Mouse (Mus musculus) ES-E14 (cell line): ENCODE results near the gene Smyd3.

Source experiments
- CHD2 ChIP-seq: IDR thresholded peaks from 2 replicates; pipeline ENCODE4 v1.6.1; 2014; ENCODE audit warnings: mild to moderate bottlenecking, low read depth, low read length, inconsistent platforms
- HCFC1 ChIP-seq: IDR thresholded peaks from 2 replicates; pipeline ENCODE4 v1.6.1; 2012; ENCODE audit warnings: low read length, inconsistent platforms, borderline replicate concordance; ENCODE audit not compliant: insufficient read depth
- ZC3H11A ChIP-seq: IDR thresholded peaks from 2 replicates; pipeline ENCODE4 v1.6.1; 2012; ENCODE audit warnings: low read depth, mild to moderate bottlenecking, inconsistent platforms, low read length, borderline replicate concordance

DNA sequence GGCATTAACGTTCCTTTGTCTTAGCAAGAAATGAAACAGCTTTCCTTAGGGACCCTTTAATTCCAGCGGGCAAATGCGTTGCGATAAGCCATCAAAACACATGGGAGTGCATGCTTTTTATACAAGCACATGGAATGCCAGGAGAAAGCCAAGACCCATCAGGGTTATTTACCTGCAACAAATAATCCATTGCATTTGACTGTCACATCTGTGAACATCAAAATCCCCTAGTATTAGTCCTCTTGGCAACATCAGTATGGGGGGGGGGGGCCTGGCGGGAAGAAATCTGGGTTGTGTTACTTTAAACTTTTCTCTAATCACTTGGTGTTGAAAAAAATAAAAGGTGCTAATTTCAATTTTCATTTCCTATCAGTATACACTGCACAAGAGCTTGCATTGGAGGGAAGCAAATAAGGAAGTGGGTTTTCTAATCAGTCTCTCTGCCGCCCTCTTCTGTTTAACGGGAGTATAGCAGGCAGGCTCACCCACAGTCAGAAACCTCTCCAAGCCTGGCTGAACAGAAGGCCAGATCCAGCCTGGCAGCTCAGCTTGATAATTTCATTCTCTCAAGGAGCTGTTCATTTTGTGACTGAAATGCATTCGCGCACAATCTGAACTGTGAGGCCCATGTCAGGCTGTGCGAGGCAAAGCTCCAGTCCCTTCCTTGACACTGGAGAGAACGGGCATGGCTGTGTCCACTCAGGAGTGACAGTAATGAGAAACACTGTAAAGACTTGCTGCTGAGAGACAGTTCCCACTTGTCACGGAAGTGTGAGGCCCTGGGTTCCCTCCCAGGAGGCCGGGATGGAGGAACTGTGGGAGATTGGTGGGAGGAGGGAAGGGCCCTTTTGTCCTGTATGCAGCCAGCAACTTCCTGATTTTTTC lies 285.8 kb downstream of the Smyd3 start:
- TF ChIP-seq CHD2 (no peak), HCFC1 (no peak), ZC3H11A (peak; percentile 59; the same call in 1 of the 2 replicates)
